Mouse (Mus musculus): ENCODE data around the gene Fbxo24.

DNA sequence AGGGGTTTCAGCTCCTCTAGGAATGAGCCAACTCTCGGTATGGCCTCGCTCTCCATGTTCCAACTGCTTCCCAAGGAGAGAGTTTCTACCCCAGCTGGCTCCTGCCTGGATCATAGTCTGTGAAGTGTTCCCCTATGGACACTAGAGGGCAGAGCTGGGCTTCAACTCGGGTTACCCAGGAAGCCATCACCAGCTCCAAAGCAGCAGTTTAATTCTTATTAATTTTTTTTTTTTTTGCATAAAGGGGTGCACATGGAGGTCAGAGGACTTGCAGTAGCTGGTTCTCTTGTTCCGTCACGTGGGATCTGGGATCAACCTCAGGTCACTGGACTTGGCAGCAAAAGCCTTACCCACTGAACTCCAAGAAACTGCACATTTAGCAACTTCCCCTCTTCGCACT lies 28.2 kb upstream of the Fbxo24 start:
- TF ChIP-seq CTCF (IDR thresholded peaks at IDR 0.05; ENCODE audit: low read depth, low read length): peak; percentile 79
- no peak for TF ChIP-seq POLR2A (IDR thresholded peaks at IDR 0.05; ENCODE audit: extremely low read depth, insufficient read depth, low read length)
